Comparison of ENCODE assay signal across 20 mouse cellular contexts in genomic region chr10:19162104-19162503, GRCm38 (mm10).
"Had no signal": no experiment of that assay in that cellular context is flagged by ENCODE, and none has a peak within 500 bp of the region (broad histone marks: within the 10 kb centered on the region; RNA-seq: fewer than 3 reads in every experiment).

No protein-coding gene starts in this region.

- H3K36me3 ChIP-seq: midbrain, embryonic 10.5 days; neural tube, embryonic 13.5 days; neural tube, embryonic 15.5 days; stomach, embryonic 15.5 days had no signal

- H3K4me2 ChIP-seq: lung, embryonic 14.5 days; neural tube, embryonic 13.5 days; neural tube, embryonic 15.5 days; stomach, embryonic 15.5 days had no signal

- ATAC-seq: midbrain, embryonic 16.5 days had no signal

- H3K4me3 ChIP-seq: midbrain, embryonic 10.5 days; myocyte; neural tube, embryonic 13.5 days; neural tube, embryonic 15.5 days; stomach, embryonic 15.5 days had no signal

- H3K9ac ChIP-seq: liver, embryonic 14.5 days; lung, embryonic 14.5 days; neural tube, embryonic 13.5 days; neural tube, embryonic 15.5 days; stomach, embryonic 15.5 days had no signal

- H3K27ac ChIP-seq: liver, embryonic 14.5 days; midbrain, embryonic 10.5 days; neural tube, embryonic 13.5 days; neural tube, embryonic 15.5 days; stomach, embryonic 15.5 days; stomach, postnatal 0 days had no signal

- DNase-seq: lung, adult 18-20 months; lung, embryonic 14.5 days; lung, postnatal 10 days; lung, postnatal 4 days; midbrain, embryonic 14.5 days; retina, postnatal 1 day; right cerebral cortex, adult 18-20 months; right cerebral cortex, postnatal 25 days; right cerebral cortex, postnatal 4 days; thymus, adult 2 months; thymus, postnatal 25 days; thymus, postnatal 4 days had no signal

- H3K27me3 ChIP-seq: neural tube, embryonic 13.5 days; neural tube, embryonic 15.5 days; stomach, embryonic 15.5 days had no signal

- H3K9me3 ChIP-seq: midbrain, embryonic 10.5 days; neural tube, embryonic 13.5 days; neural tube, embryonic 15.5 days; stomach, embryonic 15.5 days had no signal

- H3K4me1 ChIP-seq: neural tube, embryonic 13.5 days; neural tube, embryonic 15.5 days; stomach, embryonic 15.5 days had no signal
